Mouse (Mus musculus): Measurements from ENCODE around the gene Hist1h2ao. TPM values are rescaled to one million over a fixed set of nuclear protein-coding genes. Genes with fewer than 3 reads are reported as not detected.

Hist1h2ao gene
- polyA plus RNA-seq, 1 experiment: not detected

DNA sequence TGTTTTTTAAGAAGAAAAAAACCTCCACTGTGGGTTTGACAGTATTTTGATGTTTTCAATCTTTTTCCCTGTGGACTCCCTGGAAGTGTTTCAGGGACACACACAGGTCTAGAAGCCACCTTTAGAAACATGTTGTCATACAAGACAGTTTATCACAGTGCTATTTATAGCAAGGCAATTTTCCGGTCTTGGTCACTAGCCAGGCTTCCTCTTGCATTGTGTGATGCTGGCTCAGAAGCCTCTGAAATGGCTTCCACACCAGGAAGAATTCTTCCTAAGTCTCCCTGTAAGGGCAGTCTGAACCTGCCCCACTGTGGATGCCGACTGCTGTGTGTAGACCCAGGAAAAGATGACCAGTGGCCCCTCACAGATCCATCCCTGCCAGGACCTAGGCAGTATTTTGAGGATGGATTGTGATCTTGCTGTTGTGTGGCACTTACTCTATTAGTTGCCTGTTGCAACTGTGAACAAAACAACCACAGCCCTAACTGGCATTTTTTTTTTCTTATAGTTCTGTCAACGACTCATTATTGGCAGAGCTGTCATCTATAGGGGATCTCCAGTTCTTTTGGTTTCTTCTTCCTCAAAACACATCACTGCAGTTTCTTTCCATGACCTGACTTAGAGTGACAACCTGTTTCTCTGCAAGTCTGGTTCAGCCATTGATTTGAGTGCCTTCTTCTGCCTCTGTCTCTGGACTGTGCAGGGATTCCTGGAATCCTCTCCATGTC, 42.1 kb downstream of the Hist1h2ao start:
- Histone ChIP-seq H3K27me3 (ENCODE audit: control insufficient read depth, insufficient read depth, low read length) (no peaks in the 10 kb centered on the region), H3K4me3 (ENCODE audit: low read depth, low read length) (no peak overlapping the region), H3K4me1 (ENCODE audit: control insufficient read depth, insufficient read depth, insufficient read length, low read length) (no peaks in the 10 kb centered on the region), H3K27ac (ENCODE audit: insufficient read depth, low read depth, low read length) (no peak overlapping the region), H3K36me3 (ENCODE audit: control insufficient read depth, insufficient read depth, low read length) (no peaks in the 10 kb centered on the region)
- WGBS: 31% methylated on average over 3 of the region's 3 CpGs
- TF ChIP-seq CTCF (IDR thresholded peaks at IDR 0.05; ENCODE audit: extremely low read depth, insufficient read length, insufficient replicate concordance, low read depth, low read length) (no peak), POLR2A (IDR thresholded peaks at IDR 0.05; ENCODE audit: low read depth, low read length) (no peak)

DNA sequence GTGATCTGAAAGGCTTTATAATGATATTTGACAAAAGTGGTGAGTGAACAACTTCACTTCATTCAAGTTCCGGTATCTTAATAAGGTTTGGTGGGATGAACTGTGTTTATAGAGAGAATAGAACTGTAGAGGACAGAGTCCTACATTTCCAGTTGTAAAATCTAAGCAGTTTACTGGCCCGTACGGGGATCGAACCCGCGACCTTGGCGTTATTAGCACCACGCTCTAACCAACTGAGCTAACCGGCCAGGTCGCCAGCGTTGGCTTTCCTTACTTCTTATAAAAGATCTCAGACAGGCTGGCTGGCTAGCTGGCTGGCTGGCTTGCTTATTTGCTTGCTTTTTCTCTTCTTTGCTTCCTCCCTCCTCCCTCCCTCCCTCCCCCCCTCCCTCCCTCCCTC, 44.9 kb downstream of the Hist1h2ao start:
- 2% methylated on average over 11 of the region's 11 CpGs for WGBS
- Histone ChIP-seq H3K4me1 (ENCODE audit: control insufficient read depth, insufficient read depth, insufficient read length, low read length) (no peaks in the 10 kb centered on the region), H3K27ac (ENCODE audit: insufficient read depth, low read depth, low read length) (no peak overlapping the region), H3K4me3 (ENCODE audit: low read depth, low read length) (peak overlapping the region; percentile 26; the same call in 1 of the 2 replicates), H3K27me3 (ENCODE audit: control insufficient read depth, insufficient read depth, low read length) (no peaks in the 10 kb centered on the region), H3K36me3 (ENCODE audit: control insufficient read depth, insufficient read depth, low read length) (no peaks in the 10 kb centered on the region)
- TF ChIP-seq CTCF (IDR thresholded peaks at IDR 0.05; ENCODE audit: extremely low read depth, insufficient read length, insufficient replicate concordance, low read depth, low read length) (no peak), POLR2A (IDR thresholded peaks at IDR 0.05; ENCODE audit: low read depth, low read length) (no peak)

GRCm38 (mm10) chr13:21855698-21856162, 45.5 kb downstream of the Hist1h2ao start:
- Histone ChIP-seq H3K4me3 (ENCODE audit: low read depth, low read length) (peak overlapping the region; percentile 59), H3K27me3 (ENCODE audit: control insufficient read depth, insufficient read depth, low read length) (no peaks in the 10 kb centered on the region), H3K4me1 (ENCODE audit: control insufficient read depth, insufficient read depth, insufficient read length, low read length) (no peaks in the 10 kb centered on the region), H3K27ac (ENCODE audit: insufficient read depth, low read depth, low read length) (no peak overlapping the region), H3K36me3 (ENCODE audit: control insufficient read depth, insufficient read depth, low read length) (no peaks in the 10 kb centered on the region)
- TF ChIP-seq POLR2A (IDR thresholded peaks at IDR 0.05; ENCODE audit: low read depth, low read length): no peak
- TF ChIP-seq CTCF (IDR thresholded peaks at IDR 0.05; ENCODE audit: extremely low read depth, insufficient read length, insufficient replicate concordance, low read depth, low read length): no peak
- 6% methylated on average over 15 of the region's 15 CpGs for WGBS

Other genes with a start within 250 kb of the Hist1h2ao start
- not detected in 2 replicates for gene Olfr1364, start 228.7 kb upstream of the Hist1h2ao start, polyA plus RNA-seq (2012; rRNA removed)
- gene Olfr1362, start 196.4 kb upstream of the Hist1h2ao start, polyA plus RNA-seq (2012; rRNA removed): not detected in 2 replicates
- not detected in 2 replicates for gene Olfr11, start 167.9 kb upstream of the Hist1h2ao start, polyA plus RNA-seq (2012; rRNA removed)
- not detected in 2 replicates for gene Olfr1361, start 147.1 kb upstream of the Hist1h2ao start, polyA plus RNA-seq (2012; rRNA removed)
- gene Olfr1360, start 133.1 kb upstream of the Hist1h2ao start, polyA plus RNA-seq (2012; rRNA removed): not detected in 2 replicates
- not detected in 2 replicates for gene Olfr1359, start 112.4 kb upstream of the Hist1h2ao start, polyA plus RNA-seq (2012; rRNA removed)
- 10.7 and 15.7 TPM in 2 replicates for gene Hist1h2bl, start 94.3 kb upstream of the Hist1h2ao start, polyA plus RNA-seq (2012; rRNA removed)
- 66.1 and 104 TPM in 2 replicates for gene Hist1h2ai, start 94.0 kb upstream of the Hist1h2ao start, polyA plus RNA-seq (2012; rRNA removed)
- gene Hist1h3h, start 92.8 kb upstream of the Hist1h2ao start, polyA plus RNA-seq (2012; rRNA removed): 79.4 and 100 TPM in 2 replicates
- 4.7 and 7.1 TPM in 2 replicates for gene Hist1h2bm, start 88.4 kb upstream of the Hist1h2ao start, polyA plus RNA-seq (2012; rRNA removed)
- 6.4 and 6.5 TPM in 2 replicates for gene Hist1h4j, start 75.4 kb upstream of the Hist1h2ao start, polyA plus RNA-seq (2012; rRNA removed)
- 35.5 and 55.4 TPM in 2 replicates for gene Hist1h4k, start 60.0 kb upstream of the Hist1h2ao start, polyA plus RNA-seq (2012; rRNA removed)
- 40.0 and 60.2 TPM in 2 replicates for gene Hist1h2ak, start 56.6 kb upstream of the Hist1h2ao start, polyA plus RNA-seq (2012; rRNA removed)
- gene Hist1h2bn, start 56.3 kb upstream of the Hist1h2ao start, polyA plus RNA-seq (2012; rRNA removed): 13.6 and 21.8 TPM in 2 replicates
- gene Hist1h1b, start 29.8 kb upstream of the Hist1h2ao start, polyA plus RNA-seq (2012; rRNA removed): 2.0 and 2.6 TPM in 2 replicates
- gene Hist1h3i, start 27.1 kb upstream of the Hist1h2ao start, polyA plus RNA-seq (2012; rRNA removed): 57.4 and 74.0 TPM in 2 replicates
- gene Hist1h2an, start 23.2 kb upstream of the Hist1h2ao start, polyA plus RNA-seq (2012; rRNA removed): 33.8 and 67.8 TPM in 2 replicates
- gene Hist1h2bp, start 23.0 kb upstream of the Hist1h2ao start, polyA plus RNA-seq (2012; rRNA removed): 2.7 and 8.3 TPM in 2 replicates
- gene Hist1h2bq, start 268 bp upstream of the Hist1h2ao start, polyA plus RNA-seq (2012; rRNA removed): 31.1 and 32.0 TPM in 2 replicates
- 16.0 TPM in 1 of 2 replicates, not detected in the other for gene Hist1h4m, start 1.3 kb downstream of the Hist1h2ao start, polyA plus RNA-seq (2012; rRNA removed)
- 30.7 and 41.0 TPM in 2 replicates for gene Hist1h4n, start 21.7 kb downstream of the Hist1h2ao start, polyA plus RNA-seq (2012; rRNA removed)
- 1,042 and 2,404 TPM in 2 replicates for gene Hist1h2ap, start 23.0 kb downstream of the Hist1h2ao start, polyA plus RNA-seq (2012; rRNA removed)
- 27.4 and 35.4 TPM in 2 replicates for gene Hist1h2br, start 23.3 kb downstream of the Hist1h2ao start, polyA plus RNA-seq (2012; rRNA removed)
- gene Zfp184, start 134.6 kb downstream of the Hist1h2ao start, polyA plus RNA-seq (2012; rRNA removed): 0.13 and 0.23 TPM in 2 replicates
- gene Pom121l2, start 170.7 kb downstream of the Hist1h2ao start, polyA plus RNA-seq (2012; rRNA removed): not detected in 2 replicates
- gene Prss16, start 199.3 kb downstream of the Hist1h2ao start, polyA plus RNA-seq (2012; rRNA removed): 1.2 and 2.0 TPM in 2 replicates
- gene Hist1h2ah, start 225.1 kb downstream of the Hist1h2ao start, polyA plus RNA-seq (2012; rRNA removed): 106 and 238 TPM in 2 replicates
- 34.9 and 41.4 TPM in 2 replicates for gene Hist1h2bk, start 225.4 kb downstream of the Hist1h2ao start, polyA plus RNA-seq (2012; rRNA removed)
- gene Hist1h4i, start 230.9 kb downstream of the Hist1h2ao start, polyA plus RNA-seq (2012; rRNA removed): 6.3 and 10.1 TPM in 2 replicates
- 22.6 and 24.8 TPM in 2 replicates for gene Hist1h2ag, start 232.5 kb downstream of the Hist1h2ao start, polyA plus RNA-seq (2012; rRNA removed)
- 16.9 and 21.2 TPM in 2 replicates for gene Hist1h2bj, start 232.7 kb downstream of the Hist1h2ao start, polyA plus RNA-seq (2012; rRNA removed)

Data from small intestine, adult 2 months (tissue).